Mouse (Mus musculus) left cerebral cortex, postnatal 10 days (tissue): ENCODE data around the gene Tle4. TPM values are rescaled to one million over a fixed set of nuclear protein-coding genes. Genes with fewer than 3 reads are reported as not detected.
A peak's percentile ranks its signal among the peaks of the same experiment; 100 is the strongest.

ENCODE experiments used
- DNase-seq, 2 experiments: peaks; one replicate each; pipeline ENCODE4 v3.0.0; 2021 to 2022; ENCODE audit warnings: low spot score in 2 of 2, mixed read lengths in 1 of 2; ENCODE audit errors: extremely low spot score in 1 of 2
- intact Hi-C: fragments of 180-260 bp; cut with DNase I; formaldehyde crosslinking; loops from one replicate; pipeline ENCODE4 v1.15.1; 2025
- total RNA-seq, 2 experiments: library from RNA; stranded (reverse); gene quantifications; 2 replicates each; pipeline ENCODE4 v1.2.3; 2021

The Tle4 gene
- total RNA-seq, 2 experiments from 2014 or later = 40.6 to 46.4 TPM

- intact Hi-C loops = no loop called here
- no peak for DNase-seq
These were observed 110.7 kb downstream of the Tle4 start for GRCm38 (mm10) chr19:14487180-14487579.

- DNase-seq = no peak
- intact Hi-C loops = no loop called here
These were observed 112.7 kb downstream of the Tle4 start for GRCm38 (mm10) chr19:14485176-14485575.

GRCm38 (mm10) chr19:14482562-14483138, 115.2 kb downstream of the Tle4 start:
- DNase-seq = no peak
- intact Hi-C loops = no loop called here

GRCm38 (mm10) chr19:14481796-14482561, 115.9 kb downstream of the Tle4 start:
- intact Hi-C loops = no loop called here
- DNase-seq = no peak

- intact Hi-C loops = no loop called here
- DNase-seq = no peak
These were observed 118.1 kb downstream of the Tle4 start for GRCm38 (mm10) chr19:14479711-14480110.

- DNase-seq = no peak
- intact Hi-C loops = no loop called here
These were observed 128.5 kb downstream of the Tle4 start for GRCm38 (mm10) chr19:14469325-14469724.

GRCm38 (mm10) chr19:14468733-14469132, 129.1 kb downstream of the Tle4 start:
- intact Hi-C loops = no loop called here
- DNase-seq = no peak

GRCm38 (mm10) chr19:14466020-14466419, 131.8 kb downstream of the Tle4 start:
- intact Hi-C loops = no loop called here
- no peak for DNase-seq

- intact Hi-C loops = no loop called here
- DNase-seq = no peak
These were observed 134.4 kb downstream of the Tle4 start for GRCm38 (mm10) chr19:14463281-14464079.

- intact Hi-C loops = no loop called here
- no peak for DNase-seq
These were observed 144.4 kb downstream of the Tle4 start for GRCm38 (mm10) chr19:14453486-14453885.

GRCm38 (mm10) chr19:14451329-14451728, 146.5 kb downstream of the Tle4 start:
- DNase-seq = no peak
- intact Hi-C loops = no loop called here

- intact Hi-C loops = no loop called here
- DNase-seq = no peak
These were observed 148.1 kb downstream of the Tle4 start for GRCm38 (mm10) chr19:14449738-14450137.

- DNase-seq = no peak
- intact Hi-C loops = no loop called here
These were observed 149.3 kb downstream of the Tle4 start for GRCm38 (mm10) chr19:14448586-14448985.

- peak in 1 of 2 experiments; percentile 23 for DNase-seq
- intact Hi-C loops = no loop called here
These were observed 150.4 kb downstream of the Tle4 start for GRCm38 (mm10) chr19:14447474-14447873.

GRCm38 (mm10) chr19:14441861-14442260, 156.0 kb downstream of the Tle4 start:
- DNase-seq = no peak
- intact Hi-C loops = no loop called here

GRCm38 (mm10) chr19:14437226-14437625, 160.6 kb downstream of the Tle4 start:
- no peak for DNase-seq
- intact Hi-C loops = no loop called here

- DNase-seq = no peak
- intact Hi-C loops = no loop called here
These were observed 161.3 kb downstream of the Tle4 start for GRCm38 (mm10) chr19:14436567-14436966.

GRCm38 (mm10) chr19:14435681-14436376, 162.0 kb downstream of the Tle4 start:
- peak; percentile 35 to 68 for DNase-seq
- intact Hi-C loops = no loop called here

- DNase-seq = no peak
- intact Hi-C loops = no loop called here
These were observed 164.0 kb downstream of the Tle4 start for GRCm38 (mm10) chr19:14433900-14434299.
